8 mouse cellular contexts compared by ENCODE assay signal in the genomic region with DNA sequence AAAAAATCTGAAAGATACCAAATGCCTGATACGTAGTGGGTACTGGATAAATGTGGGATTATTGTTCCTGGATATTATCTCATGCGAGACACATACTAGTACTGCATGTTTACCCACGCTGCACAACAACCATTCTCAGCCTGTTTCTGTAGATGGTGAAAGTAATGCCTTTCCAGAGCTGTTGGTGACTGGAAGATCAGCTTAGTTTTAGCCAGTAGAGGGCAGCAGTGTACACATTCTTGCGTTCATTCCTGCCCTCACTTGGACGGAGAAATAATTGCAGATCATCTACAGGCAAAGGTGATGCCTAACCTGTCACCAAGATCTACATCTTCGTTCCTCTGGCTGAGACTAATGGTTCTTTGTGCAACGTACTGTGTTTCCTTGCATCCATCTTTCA.
DNase-seq lines count a peak whose midpoint lies in the region; ATAC-seq and TF ChIP-seq lines count a peak whose summit lies in the region.
"Had no signal": no experiment of that assay in that cellular context is flagged by ENCODE, and none has a peak within 500 bp of the region (broad histone marks: within the 10 kb centered on the region; RNA-seq: fewer than 3 reads in every experiment).

No protein-coding gene starts in this region.

- H3K36me3 ChIP-seq in embryonic facial prominence, embryonic 11.5 days (replicated peaks; ENCODE audit: control insufficient read depth, insufficient read depth, low read depth, low read length), result no peaks in the 10 kb centered on the region
- H3K36me3 ChIP-seq in limb, embryonic 14.5 days (ENCODE audit: control insufficient read depth, insufficient read depth, low read length), result no peaks in the 10 kb centered on the region
- H3K36me3 ChIP-seq: heart, embryonic 15.5 days had no signal

- H3K27me3 ChIP-seq in embryonic facial prominence, embryonic 11.5 days (ENCODE audit: control insufficient read depth, insufficient read depth, low read length), result no peaks in the 10 kb centered on the region
- no peaks in the 10 kb centered on the region for H3K27me3 ChIP-seq in limb, embryonic 14.5 days (ENCODE audit: control insufficient read depth, insufficient read depth, low read length)
- H3K27me3 ChIP-seq: heart, embryonic 15.5 days had no signal

- H3K4me3 ChIP-seq in embryonic facial prominence, embryonic 11.5 days (ENCODE audit: low read depth, low read length), result no peak overlapping the region
- H3K4me3 ChIP-seq in limb, embryonic 14.5 days (replicated peaks; ENCODE audit: low read length), result no peak overlapping the region
- H3K4me3 ChIP-seq: heart, embryonic 15.5 days had no signal

- no peak overlapping the region for H3K4me2 ChIP-seq in embryonic facial prominence, embryonic 11.5 days (ENCODE audit: low read depth, low read length)
- H3K4me2 ChIP-seq in limb, embryonic 14.5 days (replicated peaks; ENCODE audit: low read depth, low read length, severe bottlenecking), result no peak overlapping the region
- H3K4me2 ChIP-seq: heart, embryonic 15.5 days had no signal

- no peaks in the 10 kb centered on the region for H3K4me1 ChIP-seq in embryonic facial prominence, embryonic 11.5 days (ENCODE audit: control insufficient read depth, insufficient read depth, low read length)
- H3K4me1 ChIP-seq in limb, embryonic 14.5 days (ENCODE audit: control insufficient read depth, insufficient read depth, low read length), result no peaks in the 10 kb centered on the region
- H3K4me1 ChIP-seq: heart, embryonic 15.5 days had no signal

- H3K27ac ChIP-seq in embryonic facial prominence, embryonic 11.5 days (replicated peaks; ENCODE audit: low read depth, low read length), result no peak overlapping the region
- H3K27ac ChIP-seq in limb, embryonic 14.5 days (replicated peaks; ENCODE audit: low read depth, low read length), result no peak overlapping the region
- H3K27ac ChIP-seq: heart, embryonic 15.5 days had no signal

- DNase-seq in urinary bladder, postnatal 14 days (ENCODE audit: low spot score), result peak; percentile 26
- DNase-seq in urinary bladder, postnatal 10 days (ENCODE audit: low spot score), result no peak
- peak; percentile 90 for DNase-seq in brain, adult 2 months (ENCODE audit: low read depth, low spot score)
- peak; percentile 86 for DNase-seq in embryonic facial prominence, embryonic 11.5 days (ENCODE audit: low spot score)
- DNase-seq in kidney, adult 9 months, result peak; percentile 59
- peak; percentile 69 for DNase-seq in limb, embryonic 14.5 days (ENCODE audit: low spot score)
- peak; percentile 41 to 48 for DNase-seq in right cerebral cortex, postnatal 36 days (ENCODE audit: low spot score in 2 of 2)

- ATAC-seq in embryonic facial prominence, embryonic 11.5 days (replicated peaks; ENCODE audit: insufficient number of reproducible peaks, low FRiP score, low TSS enrichment, low read depth), result no peak
- ATAC-seq in limb, embryonic 14.5 days (ENCODE audit: low FRiP score, low read depth), result no peak

- no peak for TF ChIP-seq POLR2A in limb, embryonic 14.5 days (IDR thresholded peaks at IDR 0.05; ENCODE audit: borderline replicate concordance, extremely low read depth, insufficient read depth, insufficient read length)

- H3K9ac ChIP-seq in embryonic facial prominence, embryonic 11.5 days (replicated peaks; ENCODE audit: low read length), result no peak overlapping the region
- no peak overlapping the region for H3K9ac ChIP-seq in limb, embryonic 14.5 days (ENCODE audit: low read depth, low read length, severe bottlenecking)
- H3K9ac ChIP-seq: heart, embryonic 15.5 days had no signal

- 43% methylated on average over 7 of the region's 7 CpGs for WGBS in embryonic facial prominence, embryonic 11.5 days
- WGBS in limb, embryonic 14.5 days, result 39% methylated on average over 7 of the region's 7 CpGs

- no peaks in the 10 kb centered on the region for H3K9me3 ChIP-seq in embryonic facial prominence, embryonic 11.5 days (replicated peaks; ENCODE audit: control insufficient read depth, low read length)
- no peaks in the 10 kb centered on the region for H3K9me3 ChIP-seq in limb, embryonic 14.5 days (ENCODE audit: control insufficient read depth, low read length)
- H3K9me3 ChIP-seq: heart, embryonic 15.5 days had no signal
